Mouse (Mus musculus) MEL (cell line): ENCODE results near the gene Cntn4.

Source experiments
- CTCF ChIP-seq, 3 experiments: IDR thresholded peaks in 2 of 3; conservative IDR thresholded peaks in 1 of 3; 2 replicates each; pipeline ENCODE4 v1.5.1; 2011 to 2012; ENCODE audit warnings: low read length in 3 of 3, low read depth in 2 of 3, mild to moderate bottlenecking in 2 of 3, improper control_type of control experiment in 1 of 3, inconsistent platforms in 1 of 3, mixed read lengths in 1 of 3, moderate library complexity in 1 of 3; ENCODE audit not compliant: control insufficient read depth in 1 of 3, insufficient read depth in 1 of 3, poor library complexity in 1 of 3, severe bottlenecking in 1 of 3
- EP300 ChIP-seq, 2 experiments: IDR thresholded peaks; 2 replicates each; pipeline ENCODE4 v1.6.1; 2011; ENCODE audit warnings: improper control_type of control experiment in 2 of 2, low read length in 2 of 2, low read depth in 1 of 2, mild to moderate bottlenecking in 1 of 2
- ETS1 ChIP-seq: IDR thresholded peaks from 2 replicates; pipeline ENCODE4 v1.6.1; 2012; ENCODE audit warnings: low read depth, mild to moderate bottlenecking, inconsistent platforms, low read length, improper control_type of control experiment, moderate library complexity
- POLR2A ChIP-seq, 2 experiments: IDR thresholded peaks; 2 replicates each; pipeline ENCODE4 v1.6.1; 2011 to 2012; ENCODE audit warnings: low read length in 2 of 2, mild to moderate bottlenecking in 2 of 2, control low read depth in 1 of 2, improper control_type of control experiment in 1 of 2, low read depth in 1 of 2, moderate library complexity in 1 of 2; ENCODE audit not compliant: control insufficient read depth in 1 of 2, insufficient read depth in 1 of 2, poor library complexity in 1 of 2
- USF2 ChIP-seq, 2 experiments: IDR thresholded peaks; 2 replicates each; pipeline ENCODE4 v1.6.1; 2011 to 2012; ENCODE audit warnings: improper control_type of control experiment in 2 of 2, low read length in 2 of 2, borderline replicate concordance in 1 of 2, inconsistent platforms in 1 of 2, low read depth in 1 of 2, mild to moderate bottlenecking in 1 of 2; ENCODE audit not compliant: insufficient read depth in 1 of 2
- ZNF384 ChIP-seq: IDR thresholded peaks from 2 replicates; pipeline ENCODE4 v1.6.1; 2012; ENCODE audit warnings: low read depth, mild to moderate bottlenecking, inconsistent platforms, low read length, improper control_type of control experiment

DNA sequence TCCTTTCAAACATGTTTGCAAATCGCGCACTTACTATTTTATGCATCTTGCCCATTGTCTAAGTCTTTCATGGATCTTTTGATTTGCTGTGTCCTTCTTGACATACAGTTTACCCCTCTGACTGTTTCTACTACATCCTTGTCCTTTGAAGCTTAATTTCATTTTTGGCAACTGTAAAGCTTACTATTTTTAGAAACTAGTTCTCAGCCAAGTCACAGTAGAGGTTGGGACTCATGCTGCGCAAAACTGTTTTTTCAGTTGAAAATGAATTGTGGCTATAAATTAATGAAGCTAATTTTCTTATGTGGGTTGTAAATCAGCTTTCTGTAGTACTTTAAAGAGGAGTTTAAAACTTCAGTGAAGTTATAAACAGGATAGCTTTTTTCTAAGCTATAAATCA, 585.9 kb downstream of the Cntn4 start:
- no peak for TF ChIP-seq USF2 (IDR thresholded peaks at IDR 0.05; ENCODE audit: borderline replicate concordance in 1 of 2, insufficient read depth in 1 of 2, low read depth in 1 of 2, low read length in 2 of 2)
- no peak for TF ChIP-seq ZNF384
- TF ChIP-seq EP300 (IDR thresholded peaks at IDR 0.05; ENCODE audit: low read depth in 1 of 2, low read length in 2 of 2), result no peak
- TF ChIP-seq POLR2A (IDR thresholded peaks at IDR 0.05; ENCODE audit: control insufficient read depth in 1 of 2, insufficient read depth in 1 of 2, low read depth in 1 of 2, low read length in 2 of 2, poor library complexity in 1 of 2), result no peak
- TF ChIP-seq CTCF (IDR thresholded peaks at IDR 0.05 in 2 of 3, conservative IDR thresholded peaks at IDR 0.05 in 1 of 3; ENCODE audit: control insufficient read depth in 1 of 3, insufficient read depth in 1 of 3, low read depth in 2 of 3, low read length in 3 of 3, poor library complexity in 1 of 3, severe bottlenecking in 1 of 3), result no peak
- TF ChIP-seq ETS1, result no peak
